In the genomic region with DNA sequence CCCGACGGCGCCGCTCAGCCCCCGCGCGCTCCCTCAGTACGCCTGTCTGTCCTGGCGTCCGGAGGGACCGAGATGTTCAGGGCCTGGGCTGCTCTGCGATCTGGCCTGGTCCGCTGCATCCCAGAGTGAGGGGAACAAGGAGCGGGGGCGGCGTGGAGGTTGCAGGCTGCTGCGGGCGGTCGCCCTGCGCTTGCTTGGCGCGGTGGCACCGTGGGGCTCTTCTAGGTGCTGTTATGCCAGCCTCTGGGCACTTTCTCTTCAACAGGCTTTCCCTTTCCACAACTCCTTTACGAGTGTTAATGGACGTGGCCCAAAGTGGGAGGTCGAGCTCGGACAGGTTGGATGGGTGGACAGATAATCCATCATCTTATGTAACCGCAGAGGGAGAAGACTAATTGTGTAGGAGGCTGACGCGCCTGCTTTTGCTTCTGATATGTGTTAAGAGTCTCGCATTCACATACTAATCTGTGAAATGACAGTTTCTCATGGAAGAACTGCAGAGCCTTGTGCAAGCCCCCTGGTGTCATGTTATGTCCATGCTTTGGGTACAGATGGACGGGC, we compare ENCODE assay signal across 8 mouse cellular contexts. TPM values are rescaled to one million over a fixed set of nuclear protein-coding genes. Genes with fewer than 3 reads are reported as not detected.
DNase-seq lines count a peak whose midpoint lies in the region; ATAC-seq and TF ChIP-seq lines count a peak whose summit lies in the region.

No protein-coding gene starts in this region.

- WGBS in lung, adult 2 months = 2% methylated on average over 32 of the region's 32 CpGs
- 2% methylated on average over 32 of the region's 32 CpGs for WGBS in bone marrow, adult 2 months
- WGBS in forebrain, embryonic 11.5 days = 8% methylated on average over 29 of the region's 32 CpGs
- 1% methylated on average over 30 of the region's 32 CpGs for WGBS in kidney, embryonic 16.5 days

- peak overlapping the region; percentile 100 for H3K4me2 ChIP-seq in forebrain, embryonic 11.5 days (ENCODE audit: low read depth, low read length, severe bottlenecking)
- peak overlapping the region; percentile 94 for H3K4me2 ChIP-seq in kidney, embryonic 16.5 days (replicated peaks; ENCODE audit: low read depth, low read length)

- no peak for TF ChIP-seq POLR2A in lung, adult 2 months (IDR thresholded peaks at IDR 0.05; ENCODE audit: borderline replicate concordance, extremely low read depth, low read depth, low read length)
- TF ChIP-seq POLR2A in bone marrow, adult 2 months (IDR thresholded peaks at IDR 0.05; ENCODE audit: borderline replicate concordance, control insufficient read depth, low read depth, low read length) = no peak

- peak overlapping the region; percentile 69 for H3K9ac ChIP-seq in forebrain, embryonic 11.5 days (ENCODE audit: low read length)
- H3K9ac ChIP-seq in kidney, embryonic 16.5 days (replicated peaks; ENCODE audit: low read length) = peak overlapping the region; percentile 84

- ATAC-seq in forebrain, embryonic 11.5 days (replicated peaks; ENCODE audit: low FRiP score) = no peak; the same call in 1 of the 2 replicates
- peak; percentile 8 for ATAC-seq in kidney, embryonic 16.5 days (ENCODE audit: low FRiP score, low TSS enrichment)

- no peak for TF ChIP-seq CTCF in lung, adult 2 months (IDR thresholded peaks at IDR 0.05; ENCODE audit: insufficient read depth, low read length)
- no peak for TF ChIP-seq CTCF in bone marrow, adult 2 months (IDR thresholded peaks at IDR 0.05; ENCODE audit: control insufficient read depth, insufficient read depth, low read length)

- peak overlapping the region; percentile 42; the same call in 1 of the 2 replicates for H3K27ac ChIP-seq in bone marrow, adult 2 months (ENCODE audit: control insufficient read depth, insufficient read depth, low read depth, low read length, poor library complexity)
- no peak overlapping the region for H3K27ac ChIP-seq in forebrain, embryonic 11.5 days (ENCODE audit: low read depth, low read length)
- H3K27ac ChIP-seq in kidney, embryonic 16.5 days (ENCODE audit: low read length) = peak overlapping the region; percentile 74; the same call in 1 of the 2 replicates

- DNase-seq in lung, adult 2 months = peak; percentile 56
- DNase-seq in lung, postnatal 25 days (ENCODE audit: low spot score) = no peak
- no peak for DNase-seq in forebrain, embryonic 11.5 days (ENCODE audit: low spot score)
- DNase-seq in mesoderm, embryonic 11.5 days (ENCODE audit: low read depth, low spot score) = peak; percentile 30
- DNase-seq in frontal cortex, postnatal 36 days (ENCODE audit: low spot score in 2 of 2) = no peak
- no peak for DNase-seq in frontal cortex, postnatal 25 days (ENCODE audit: low spot score in 2 of 2)

- H3K27me3 ChIP-seq in forebrain, embryonic 11.5 days (ENCODE audit: control insufficient read depth, insufficient read depth, low read length) = peaks cover 6% of the 10 kb centered on the region
- no peaks in the 10 kb centered on the region for H3K27me3 ChIP-seq in kidney, embryonic 16.5 days (ENCODE audit: insufficient read depth, low read length)

- H3K9me3 ChIP-seq in forebrain, embryonic 11.5 days (ENCODE audit: control insufficient read depth, low read length) = no peaks in the 10 kb centered on the region
- H3K9me3 ChIP-seq in kidney, embryonic 16.5 days (ENCODE audit: low read length) = no peaks in the 10 kb centered on the region

- H3K4me1 ChIP-seq in lung, adult 2 months (ENCODE audit: control insufficient read depth, insufficient read depth, low read length) = peaks cover 24% of the 10 kb centered on the region
- peaks cover 4% of the 10 kb centered on the region for H3K4me1 ChIP-seq in bone marrow, adult 2 months (ENCODE audit: control insufficient read depth, insufficient read depth, low read length)
- peaks cover 4% of the 10 kb centered on the region; the same call in 1 of the 2 replicates for H3K4me1 ChIP-seq in forebrain, embryonic 11.5 days (replicated peaks; ENCODE audit: control insufficient read depth, insufficient read depth, low read length)
- H3K4me1 ChIP-seq in kidney, embryonic 16.5 days (ENCODE audit: insufficient read depth, low read length) = peaks cover 69% of the 10 kb centered on the region

- H3K4me3 ChIP-seq in lung, adult 2 months (replicated peaks; ENCODE audit: extremely low read depth, low read depth, low read length) = peak overlapping the region; percentile 100
- peak overlapping the region; percentile 91 for H3K4me3 ChIP-seq in bone marrow, adult 2 months (replicated peaks; ENCODE audit: control insufficient read depth, low read depth, low read length)
- peak overlapping the region; percentile 67 for H3K4me3 ChIP-seq in forebrain, embryonic 11.5 days (ENCODE audit: low read depth, low read length)
- peak overlapping the region; percentile 74 for H3K4me3 ChIP-seq in kidney, embryonic 16.5 days (ENCODE audit: low read length)

- H3K36me3 ChIP-seq in forebrain, embryonic 11.5 days (ENCODE audit: control insufficient read depth, insufficient read depth, low read length) = no peaks in the 10 kb centered on the region; the same call in 1 of the 2 replicates
- H3K36me3 ChIP-seq in kidney, embryonic 16.5 days (ENCODE audit: insufficient read depth, low read length) = no peaks in the 10 kb centered on the region

RNA-seq across cellular contexts. Expression of gene Baiap2, which starts 0.9 kb away (rescaled TPM):
- 83.7 and 92.9 TPM in 2 replicates for polyA plus RNA-seq in lung, adult 2 months (2012; rRNA removed)
- polyA plus RNA-seq in bone marrow, adult 2 months (2011; ENCODE audit: insufficient read depth, insufficient read length, low replicate concordance, missing spikeins) = 5.7 and 7.9 TPM in 2 replicates
- 10.4 and 12.1 TPM in 2 replicates for polyA plus RNA-seq in forebrain, embryonic 11.5 days (2014; fragmentation: Nextera tagmentation; extraction: Ambion mirVana)
- polyA plus RNA-seq in kidney, embryonic 16.5 days (2015; fragmentation: Nextera tagmentation; extraction: Ambion mirVana) = 22.8 and 25.3 TPM in 2 replicates

RNA-seq across cellular contexts. Expression of gene Chmp6, which starts 30.3 kb away (rescaled TPM):
- polyA plus RNA-seq in lung, adult 2 months (2012; rRNA removed) = 50.2 and 51.0 TPM in 2 replicates
- polyA plus RNA-seq in bone marrow, adult 2 months (2011; ENCODE audit: insufficient read depth, insufficient read length, low replicate concordance, missing spikeins) = 16.1 and 18.5 TPM in 2 replicates
- polyA plus RNA-seq in forebrain, embryonic 11.5 days (2014; fragmentation: Nextera tagmentation; extraction: Ambion mirVana) = 104 and 107 TPM in 2 replicates
- polyA plus RNA-seq in kidney, embryonic 16.5 days (2015; fragmentation: Nextera tagmentation; extraction: Ambion mirVana) = 110 and 114 TPM in 2 replicates

Comparison
In these comparisons a context has a peak if more than half of its experiments do, and no peak if none do; other contexts are left out.
1. DNase-seq: peak in lung, adult 2 months (single experiment) and mesoderm, embryonic 11.5 days (single experiment); none in lung, postnatal 25 days (single experiment), forebrain, embryonic 11.5 days (single experiment), frontal cortex, postnatal 36 days (0 of 2) and frontal cortex, postnatal 25 days (0 of 2).
2. Peak in every context shown above with its lines, with median percentiles within 50 percentile points of each other: H3K4me3 ChIP-seq.